Mouse (Mus musculus): ENCODE results near the gene Nipsnap2. TPM values are rescaled to one million over a fixed set of nuclear protein-coding genes. Genes with fewer than 3 reads are reported as not detected.
A peak's percentile ranks its signal among the peaks of the same experiment; 100 is the strongest.

Nipsnap2 gene
- polyA plus RNA-seq, 1 experiment from 2014 or later, result 58.7 TPM

GRCm38 (mm10) chr5:129715326-129715861 lies 9.5 kb upstream of the Nipsnap2 start, which contains the start of gene Mrps17:
Gene Mrps17, plus strand, starts transcription at chr5:129715497.
- peak within 1 kb of the TSS; percentile 93 for H3K4me2 ChIP-seq
- under 1% methylated on average over 33 of the region's 33 CpGs for WGBS

GRCm38 (mm10) chr5:129717016-129717415 lies 7.8 kb upstream of the Nipsnap2 start:
- peaks cover 6% of the 10 kb centered on the region for H3K4me1 ChIP-seq (replicated peaks; ENCODE audit: control insufficient read depth, insufficient read depth, low read length)
- H3K27me3 ChIP-seq (replicated peaks; ENCODE audit: control insufficient read depth, insufficient read depth, low read length), result no peaks in the 10 kb centered on the region
- H3K9me3 ChIP-seq (ENCODE audit: control insufficient read depth, low read length), result no peaks in the 10 kb centered on the region
- no peak overlapping the region for H3K4me2 ChIP-seq
- WGBS, result 79% methylated on average over 9 of the region's 9 CpGs
- no peak overlapping the region for H3K4me3 ChIP-seq (ENCODE audit: low read depth, low read length)
- DNase-seq (ENCODE audit: low spot score), result no peak
- no peak for ATAC-seq (replicated peaks; ENCODE audit: low FRiP score)
- no peak overlapping the region for H3K9ac ChIP-seq (ENCODE audit: low read depth, low read length)
- H3K27ac ChIP-seq (ENCODE audit: low read depth, low read length), result no peak overlapping the region
- H3K36me3 ChIP-seq (ENCODE audit: control insufficient read depth, insufficient read depth, low read length), result peaks cover 28% of the 10 kb centered on the region

More at GRCm38 (mm10) chr5:129715326-129715861, 9.5 kb upstream of the Nipsnap2 start, which contains the start of gene Mrps17:
- H3K9me3 ChIP-seq (ENCODE audit: control insufficient read depth, low read length), result no peaks in the 10 kb centered on the region
- DNase-seq (ENCODE audit: low spot score), result peak; percentile 92
- H3K9ac ChIP-seq (ENCODE audit: low read depth, low read length), result peak within 1 kb of the TSS; percentile 89
- peak; percentile 96 for ATAC-seq (replicated peaks; ENCODE audit: low FRiP score)
- peak within 1 kb of the TSS; percentile 87 for H3K4me3 ChIP-seq (ENCODE audit: low read depth, low read length)
- H3K36me3 ChIP-seq (ENCODE audit: control insufficient read depth, insufficient read depth, low read length), result peaks cover 28% of the 10 kb centered on the region
- H3K27ac ChIP-seq (ENCODE audit: low read depth, low read length), result peak within 1 kb of the TSS; percentile 74
- H3K4me1 ChIP-seq (replicated peaks; ENCODE audit: control insufficient read depth, insufficient read depth, low read length), result peaks cover 6% of the 10 kb centered on the region
- H3K27me3 ChIP-seq (replicated peaks; ENCODE audit: control insufficient read depth, insufficient read depth, low read length), result no peaks in the 10 kb centered on the region

- H3K4me2 ChIP-seq, result no peak overlapping the region
- H3K9ac ChIP-seq (ENCODE audit: low read depth, low read length), result no peak overlapping the region
- peaks cover 15% of the 10 kb centered on the region for H3K4me1 ChIP-seq (replicated peaks; ENCODE audit: control insufficient read depth, insufficient read depth, low read length)
- DNase-seq (ENCODE audit: low spot score) (no peak), ATAC-seq (replicated peaks; ENCODE audit: low FRiP score) (no peak)
- H3K9me3 ChIP-seq (ENCODE audit: control insufficient read depth, low read length), result no peaks in the 10 kb centered on the region
- 82% methylated on average over 3 of the region's 3 CpGs for WGBS
- no peaks in the 10 kb centered on the region for H3K27me3 ChIP-seq (replicated peaks; ENCODE audit: control insufficient read depth, insufficient read depth, low read length)
- H3K27ac ChIP-seq (ENCODE audit: low read depth, low read length), result no peak overlapping the region
- H3K36me3 ChIP-seq (ENCODE audit: control insufficient read depth, insufficient read depth, low read length), result peaks cover 28% of the 10 kb centered on the region
- no peak overlapping the region for H3K4me3 ChIP-seq (ENCODE audit: low read depth, low read length)
Observed at GRCm38 (mm10) chr5:129720176-129720575, 4.7 kb upstream of the Nipsnap2 start.

GRCm38 (mm10) chr5:129724268-129724667 lies 595 bp upstream of the Nipsnap2 start:
- ATAC-seq (replicated peaks; ENCODE audit: low FRiP score), result peak; percentile 63
- DNase-seq (ENCODE audit: low spot score), result no peak
- no peaks in the 10 kb centered on the region for H3K9me3 ChIP-seq (ENCODE audit: control insufficient read depth, low read length)
- peak overlapping the region; percentile 64 for H3K4me2 ChIP-seq
- peak overlapping the region; percentile 96 for H3K9ac ChIP-seq (ENCODE audit: low read depth, low read length)
- H3K4me1 ChIP-seq (replicated peaks; ENCODE audit: control insufficient read depth, insufficient read depth, low read length), result peaks cover 36% of the 10 kb centered on the region
- peak overlapping the region; percentile 99 for H3K27ac ChIP-seq (ENCODE audit: low read depth, low read length)
- WGBS, result 22% methylated on average over 4 of the region's 4 CpGs
- H3K27me3 ChIP-seq (replicated peaks; ENCODE audit: control insufficient read depth, insufficient read depth, low read length), result no peaks in the 10 kb centered on the region
- peak overlapping the region; percentile 85 for H3K4me3 ChIP-seq (ENCODE audit: low read depth, low read length)
- peaks cover 8% of the 10 kb centered on the region; the same call in 1 of the 2 replicates for H3K36me3 ChIP-seq (ENCODE audit: control insufficient read depth, insufficient read depth, low read length)

- 20% methylated on average over 7 of the region's 7 CpGs for WGBS
- H3K36me3 ChIP-seq (ENCODE audit: control insufficient read depth, insufficient read depth, low read length), result no peaks in the 10 kb centered on the region
- H3K27me3 ChIP-seq (replicated peaks; ENCODE audit: control insufficient read depth, insufficient read depth, low read length), result no peaks in the 10 kb centered on the region
- H3K9ac ChIP-seq (ENCODE audit: low read depth, low read length), result peak overlapping the region; percentile 96
- H3K9me3 ChIP-seq (ENCODE audit: control insufficient read depth, low read length), result no peaks in the 10 kb centered on the region
- ATAC-seq (replicated peaks; ENCODE audit: low FRiP score) (no peak), DNase-seq (ENCODE audit: low spot score) (no peak)
- peak overlapping the region; percentile 99 for H3K27ac ChIP-seq (ENCODE audit: low read depth, low read length)
- peak overlapping the region; percentile 64 for H3K4me2 ChIP-seq
- peaks cover 52% of the 10 kb centered on the region for H3K4me1 ChIP-seq (replicated peaks; ENCODE audit: control insufficient read depth, insufficient read depth, low read length)
- peak overlapping the region; percentile 85 for H3K4me3 ChIP-seq (ENCODE audit: low read depth, low read length)
Observed at GRCm38 (mm10) chr5:129725774-129726392, 1.0 kb downstream of the Nipsnap2 start.

GRCm38 (mm10) chr5:129726784-129727183 lies 1.9 kb downstream of the Nipsnap2 start:
- DNase-seq (ENCODE audit: low spot score), result no peak
- no peak overlapping the region for H3K9ac ChIP-seq (ENCODE audit: low read depth, low read length)
- no peaks in the 10 kb centered on the region for H3K27me3 ChIP-seq (replicated peaks; ENCODE audit: control insufficient read depth, insufficient read depth, low read length)
- H3K27ac ChIP-seq (ENCODE audit: low read depth, low read length), result peak overlapping the region; percentile 62
- H3K4me1 ChIP-seq (replicated peaks; ENCODE audit: control insufficient read depth, insufficient read depth, low read length), result peaks cover 57% of the 10 kb centered on the region
- H3K9me3 ChIP-seq (ENCODE audit: control insufficient read depth, low read length), result no peaks in the 10 kb centered on the region
- no peaks in the 10 kb centered on the region for H3K36me3 ChIP-seq (ENCODE audit: control insufficient read depth, insufficient read depth, low read length)
- peak overlapping the region; percentile 64 for H3K4me2 ChIP-seq
- 77% methylated on average over 3 of the region's 3 CpGs for WGBS
- peak overlapping the region; percentile 85 for H3K4me3 ChIP-seq (ENCODE audit: low read depth, low read length)
- ATAC-seq (replicated peaks; ENCODE audit: low FRiP score), result no peak

GRCm38 (mm10) chr5:129729286-129729685 lies 4.4 kb downstream of the Nipsnap2 start:
- Histone ChIP-seq H3K36me3 (ENCODE audit: control insufficient read depth, insufficient read depth, low read length) (no peaks in the 10 kb centered on the region), H3K9ac (ENCODE audit: low read depth, low read length) (peak overlapping the region; percentile 31), H3K4me1 (replicated peaks; ENCODE audit: control insufficient read depth, insufficient read depth, low read length) (peaks cover 49% of the 10 kb centered on the region), H3K4me3 (ENCODE audit: low read depth, low read length) (no peak overlapping the region; the same call in 1 of the 2 replicates), H3K9me3 (ENCODE audit: control insufficient read depth, low read length) (no peaks in the 10 kb centered on the region), H3K27ac (ENCODE audit: low read depth, low read length) (peak overlapping the region; percentile 65), H3K4me2 (peak overlapping the region; percentile 52), H3K27me3 (replicated peaks; ENCODE audit: control insufficient read depth, insufficient read depth, low read length) (no peaks in the 10 kb centered on the region)
- ATAC-seq (replicated peaks; ENCODE audit: low FRiP score), result peak; percentile 47
- DNase-seq (ENCODE audit: low spot score), result peak; percentile 54
- 30% methylated on average over 11 of the region's 11 CpGs for WGBS

- peak overlapping the region; percentile 31 for H3K9ac ChIP-seq (ENCODE audit: low read depth, low read length)
- H3K4me2 ChIP-seq, result peak overlapping the region; percentile 52
- H3K27ac ChIP-seq (ENCODE audit: low read depth, low read length), result peak overlapping the region; percentile 65
- ATAC-seq (replicated peaks; ENCODE audit: low FRiP score), result peak; percentile 67
- H3K4me1 ChIP-seq (replicated peaks; ENCODE audit: control insufficient read depth, insufficient read depth, low read length), result peaks cover 49% of the 10 kb centered on the region
- 54% methylated on average over 11 of the region's 11 CpGs for WGBS
- no peak for DNase-seq (ENCODE audit: low spot score)
- H3K36me3 ChIP-seq (ENCODE audit: control insufficient read depth, insufficient read depth, low read length), result peaks cover 4% of the 10 kb centered on the region; the same call in 1 of the 2 replicates
- H3K9me3 ChIP-seq (ENCODE audit: control insufficient read depth, low read length), result no peaks in the 10 kb centered on the region
- 0 out of 2 replicates have a peak overlapping the region, but pooled peaks have one; percentile 1 for H3K4me3 ChIP-seq (ENCODE audit: low read depth, low read length)
- no peaks in the 10 kb centered on the region for H3K27me3 ChIP-seq (replicated peaks; ENCODE audit: control insufficient read depth, insufficient read depth, low read length)
Observed at GRCm38 (mm10) chr5:129730344-129730743, 5.5 kb downstream of the Nipsnap2 start.
